Mouse (Mus musculus) hindbrain, embryonic 14.5 days (tissue): ENCODE data around the gene Chst4. TPM values are rescaled to one million over a fixed set of nuclear protein-coding genes. Genes with fewer than 3 reads are reported as not detected.
A peak's percentile ranks its signal among the peaks of the same experiment; 100 is the strongest.

ENCODE experiments used
- ATAC-seq: fragments of 200-750 bp; cut with Nextera tagmentation; 2 replicates; pipeline ENCODE4 v1.8.0; 2017; ENCODE audit warnings: moderate number of reproducible peaks, mild to moderate bottlenecking, moderate TSS enrichment, moderate library complexity; ENCODE audit not compliant: low FRiP score
- DNase-seq: peaks from one replicate; pipeline ENCODE4 v3.0.0-alpha.2; 2015; ENCODE audit warnings: low spot score
- H3K27ac ChIP-seq: fragments of 300-500 bp; sonication (generic); 2 replicates; pipeline ENCODE4 v1.5.1; 2014; ENCODE audit warnings: mild to moderate bottlenecking, moderate library complexity
- H3K27me3 ChIP-seq: fragments of 300-500 bp; sonication (generic); 2 replicates; pipeline ENCODE4 v1.6.1; 2014; ENCODE audit warnings: mild to moderate bottlenecking, low read length, mixed read lengths; ENCODE audit not compliant: control insufficient read depth, insufficient read depth
- H3K36me3 ChIP-seq: fragments of 300-500 bp; sonication (generic); replicated peaks from 2 replicates; pipeline ENCODE4 v1.6.1; 2014; ENCODE audit not compliant: control insufficient read depth, insufficient read depth
- H3K4me1 ChIP-seq: fragments of 300-500 bp; sonication (generic); replicated peaks from 2 replicates; pipeline ENCODE4 v1.6.1; 2014; ENCODE audit warnings: antibody characterized with exemption, low read length, mixed read lengths; ENCODE audit not compliant: control insufficient read depth, insufficient read depth
- H3K4me2 ChIP-seq: fragments of 300-500 bp; sonication (generic); replicated peaks from 2 replicates; pipeline ENCODE4 v1.6.1; 2014; ENCODE audit warnings: mild to moderate bottlenecking, moderate library complexity
- H3K4me3 ChIP-seq: fragments of 300-500 bp; sonication (generic); replicated peaks from 2 replicates; pipeline ENCODE4 v1.5.1; 2014; ENCODE audit warnings: mild to moderate bottlenecking, low read length
- H3K9ac ChIP-seq: fragments of 300-500 bp; sonication (generic); 2 replicates; pipeline ENCODE4 v1.6.1; 2014
- H3K9me3 ChIP-seq: fragments of 300-500 bp; sonication (generic); 2 replicates; pipeline ENCODE4 v1.6.1; 2016; ENCODE audit warnings: low read length; ENCODE audit not compliant: control insufficient read depth
- WGBS: fragments of 180-500 bp; shearing (Covaris S2); extraction: QIAGEN DNeasy Blood & Tissue Kit; methylation state at CpG from one replicate; pipeline ENCODE4 v1.1.7; 2014; 5-methylcytosine and 5-hydroxymethylcytosine counted together
- polyA plus RNA-seq: library from polyadenylated mRNA; unstranded; fragments of >200 nt; fragmentation: Nextera tagmentation; extraction: Ambion mirVana; gene quantifications from 2 replicates; pipeline ENCODE4 v1.2.1, GENCODE M21; 2014

The Chst4 gene
- polyA plus RNA-seq, result not detected in 2 replicates

- no peaks in the 10 kb centered on the region for H3K4me1 ChIP-seq
- no peak within 1 kb of the TSS for H3K4me3 ChIP-seq
- H3K36me3 ChIP-seq, result no peaks in the 10 kb centered on the region
- no peak within 1 kb of the TSS for H3K27ac ChIP-seq
- 77% methylated on average over 5 of the region's 5 CpGs for WGBS
- no peak for DNase-seq
- no peaks in the 10 kb centered on the region for H3K9me3 ChIP-seq
- no peak within 1 kb of the TSS for H3K9ac ChIP-seq
- ATAC-seq, result no peak
- no peak within 1 kb of the TSS for H3K4me2 ChIP-seq
- H3K27me3 ChIP-seq, result no peaks in the 10 kb centered on the region
These were observed at the start of gene Chst4 for GRCm38 (mm10) chr8:110039659-110040058. Gene Chst4 (minus strand): TSS chr8:110039740.

- H3K4me3 ChIP-seq, result no peak overlapping the region
- no peak for DNase-seq
- H3K36me3 ChIP-seq, result peaks cover 52% of the 10 kb centered on the region
- WGBS, result 82% methylated on average over 11 of the region's 11 CpGs
- no peak overlapping the region for H3K4me2 ChIP-seq
- H3K9ac ChIP-seq, result no peak overlapping the region
- peaks cover 12% of the 10 kb centered on the region; the same call in 1 of the 2 replicates for H3K9me3 ChIP-seq
- ATAC-seq, result no peak
- H3K4me1 ChIP-seq, result peaks cover 14% of the 10 kb centered on the region; the same call in 1 of the 2 replicates
- no peak overlapping the region for H3K27ac ChIP-seq
- H3K27me3 ChIP-seq, result no peaks in the 10 kb centered on the region
These were observed 43.0 kb upstream of the Chst4 start for GRCm38 (mm10) chr8:110082416-110083105.

- Histone ChIP-seq H3K4me2 (peak within 1 kb of the TSS; percentile 78), H3K27me3 (no peaks in the 10 kb centered on the region), H3K4me3 (peak within 1 kb of the TSS; percentile 62), H3K27ac (peak within 1 kb of the TSS; percentile 15; the same call in 1 of the 2 replicates), H3K9ac (peak within 1 kb of the TSS; percentile 78), H3K4me1 (peaks cover 14% of the 10 kb centered on the region; the same call in 1 of the 2 replicates), H3K9me3 (no peaks in the 10 kb centered on the region), H3K36me3 (peaks cover 24% of the 10 kb centered on the region)
- peak; percentile 94 for ATAC-seq
- peak; percentile 75 for DNase-seq
- 7% methylated on average over 54 of the region's 54 CpGs for WGBS
These were observed 40.0 kb upstream of the Chst4 start, which contains the start of gene Zfp612 for GRCm38 (mm10) chr8:110079282-110080221. Gene Zfp612 (plus strand): TSS chr8:110079746.

- Histone ChIP-seq H3K9me3 (no peaks in the 10 kb centered on the region), H3K27me3 (no peaks in the 10 kb centered on the region), H3K27ac (no peak overlapping the region), H3K4me2 (no peak overlapping the region), H3K4me3 (no peak overlapping the region), H3K9ac (no peak overlapping the region), H3K4me1 (no peaks in the 10 kb centered on the region), H3K36me3 (no peaks in the 10 kb centered on the region)
- 86% methylated on average over 8 of the region's 8 CpGs for WGBS
- ATAC-seq (no peak), DNase-seq (no peak)
These were observed 35.0 kb upstream of the Chst4 start for GRCm38 (mm10) chr8:110074496-110074895.

GRCm38 (mm10) chr8:110071600-110071999 is 32.1 kb upstream of the Chst4 start:
- H3K4me2 ChIP-seq, result no peak overlapping the region
- H3K27ac ChIP-seq, result no peak overlapping the region
- no peak overlapping the region for H3K9ac ChIP-seq
- peak; percentile 82 for DNase-seq
- H3K36me3 ChIP-seq, result no peaks in the 10 kb centered on the region
- ATAC-seq, result no peak
- WGBS, result 17% methylated on average over 9 of the region's 9 CpGs
- H3K4me1 ChIP-seq, result no peaks in the 10 kb centered on the region
- H3K9me3 ChIP-seq, result no peaks in the 10 kb centered on the region
- H3K4me3 ChIP-seq, result no peak overlapping the region
- H3K27me3 ChIP-seq, result no peaks in the 10 kb centered on the region

- no peaks in the 10 kb centered on the region for H3K9me3 ChIP-seq
- ATAC-seq (no peak), DNase-seq (no peak)
- H3K4me2 ChIP-seq, result no peak overlapping the region
- 84% methylated on average over 4 of the region's 4 CpGs for WGBS
- no peak overlapping the region for H3K27ac ChIP-seq
- no peak overlapping the region for H3K9ac ChIP-seq
- H3K4me1 ChIP-seq, result no peaks in the 10 kb centered on the region
- H3K27me3 ChIP-seq, result no peaks in the 10 kb centered on the region
- no peak overlapping the region for H3K4me3 ChIP-seq
- H3K36me3 ChIP-seq, result no peaks in the 10 kb centered on the region
These were observed 30.2 kb upstream of the Chst4 start for GRCm38 (mm10) chr8:110069706-110070105.

GRCm38 (mm10) chr8:110065676-110066075 is 26.1 kb upstream of the Chst4 start:
- Histone ChIP-seq H3K4me3 (no peak overlapping the region), H3K9ac (no peak overlapping the region), H3K27ac (no peak overlapping the region), H3K27me3 (no peaks in the 10 kb centered on the region), H3K9me3 (no peaks in the 10 kb centered on the region), H3K4me2 (no peak overlapping the region), H3K36me3 (no peaks in the 10 kb centered on the region), H3K4me1 (no peaks in the 10 kb centered on the region)
- DNase-seq (no peak), ATAC-seq (no peak)
- WGBS, result 87% methylated on average over 4 of the region's 4 CpGs

- H3K9me3 ChIP-seq, result no peaks in the 10 kb centered on the region
- 96% methylated on average over 18 of the region's 18 CpGs for WGBS
- no peaks in the 10 kb centered on the region for H3K4me1 ChIP-seq
- H3K4me3 ChIP-seq, result no peak overlapping the region
- H3K9ac ChIP-seq, result no peak overlapping the region
- no peaks in the 10 kb centered on the region for H3K27me3 ChIP-seq
- H3K36me3 ChIP-seq, result no peaks in the 10 kb centered on the region
- DNase-seq, result no peak
- H3K27ac ChIP-seq, result no peak overlapping the region
- ATAC-seq, result no peak
- H3K4me2 ChIP-seq, result no peak overlapping the region
These were observed 25.2 kb upstream of the Chst4 start for GRCm38 (mm10) chr8:110064606-110065365.

GRCm38 (mm10) chr8:110064161-110064560 is 24.6 kb upstream of the Chst4 start:
- ATAC-seq (no peak), DNase-seq (no peak)
- Histone ChIP-seq H3K27ac (no peak overlapping the region), H3K36me3 (no peaks in the 10 kb centered on the region), H3K9me3 (no peaks in the 10 kb centered on the region), H3K4me3 (no peak overlapping the region), H3K4me2 (no peak overlapping the region), H3K27me3 (no peaks in the 10 kb centered on the region), H3K4me1 (no peaks in the 10 kb centered on the region), H3K9ac (no peak overlapping the region)
- 78% methylated on average over 9 of the region's 9 CpGs for WGBS
